In the genomic region with DNA sequence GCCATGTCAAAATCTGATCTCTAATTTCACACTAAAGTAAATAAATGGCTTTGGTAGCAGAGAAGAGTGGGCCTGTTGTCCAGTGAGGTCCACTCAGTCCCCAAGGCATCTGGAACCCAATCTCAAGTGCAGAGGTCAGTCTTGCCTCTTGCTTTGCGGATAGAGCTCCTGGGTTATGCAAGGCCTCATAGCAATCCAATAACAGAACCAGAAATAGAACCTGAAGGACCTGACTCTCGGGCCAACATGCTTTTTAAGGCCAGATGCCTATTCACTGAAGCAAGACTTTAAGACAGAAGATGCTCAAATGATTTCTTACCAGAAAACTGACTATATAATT, we compare ENCODE assay signal across 8 mouse cellular contexts. TPM values are rescaled to one million over a fixed set of nuclear protein-coding genes. Genes with fewer than 3 reads are reported as not detected.
DNase-seq lines count a peak whose midpoint lies in the region; ATAC-seq lines count a peak whose summit lies in the region.

No protein-coding gene starts in this region.

- H3K36me3 ChIP-seq in embryonic facial prominence, embryonic 11.5 days (replicated peaks; ENCODE audit: control insufficient read depth, insufficient read depth, low read depth, low read length): no peaks in the 10 kb centered on the region
- no peaks in the 10 kb centered on the region for H3K36me3 ChIP-seq in hindbrain, embryonic 10.5 days
- no peaks in the 10 kb centered on the region for H3K36me3 ChIP-seq in liver, embryonic 13.5 days
- H3K36me3 ChIP-seq in neural tube, embryonic 14.5 days (ENCODE audit: control insufficient read depth, insufficient read depth, low read length): no peaks in the 10 kb centered on the region

- H3K9me3 ChIP-seq in embryonic facial prominence, embryonic 11.5 days (replicated peaks; ENCODE audit: control insufficient read depth, low read length): no peaks in the 10 kb centered on the region
- no peaks in the 10 kb centered on the region for H3K9me3 ChIP-seq in hindbrain, embryonic 10.5 days
- no peaks in the 10 kb centered on the region for H3K9me3 ChIP-seq in liver, embryonic 13.5 days (replicated peaks)
- no peaks in the 10 kb centered on the region for H3K9me3 ChIP-seq in neural tube, embryonic 14.5 days (ENCODE audit: control insufficient read depth, low read length)

- H3K4me2 ChIP-seq in embryonic facial prominence, embryonic 11.5 days (ENCODE audit: low read depth, low read length): no peak overlapping the region; the same call in 1 of the 2 replicates
- H3K4me2 ChIP-seq in liver, embryonic 13.5 days: peak overlapping the region; percentile 47
- peak overlapping the region; percentile 40; the same call in 1 of the 2 replicates for H3K4me2 ChIP-seq in neural tube, embryonic 14.5 days (ENCODE audit: low read depth, low read length)

- no peak overlapping the region for H3K9ac ChIP-seq in embryonic facial prominence, embryonic 11.5 days (replicated peaks; ENCODE audit: low read length)
- no peak overlapping the region for H3K9ac ChIP-seq in liver, embryonic 13.5 days
- no peak overlapping the region for H3K9ac ChIP-seq in neural tube, embryonic 14.5 days (replicated peaks; ENCODE audit: low read depth, low read length)

- H3K4me1 ChIP-seq in embryonic facial prominence, embryonic 11.5 days (ENCODE audit: control insufficient read depth, insufficient read depth, low read length): no peaks in the 10 kb centered on the region
- peaks cover 24% of the 10 kb centered on the region for H3K4me1 ChIP-seq in hindbrain, embryonic 10.5 days (replicated peaks)
- peaks cover 32% of the 10 kb centered on the region for H3K4me1 ChIP-seq in liver, embryonic 13.5 days (replicated peaks)
- peaks cover 6% of the 10 kb centered on the region; the same call in 1 of the 2 replicates for H3K4me1 ChIP-seq in neural tube, embryonic 14.5 days (ENCODE audit: control insufficient read depth, insufficient read depth, low read length)

- H3K27ac ChIP-seq in embryonic facial prominence, embryonic 11.5 days (replicated peaks; ENCODE audit: low read depth, low read length): no peak overlapping the region
- H3K27ac ChIP-seq in hindbrain, embryonic 10.5 days: peak overlapping the region; percentile 94
- H3K27ac ChIP-seq in liver, embryonic 13.5 days: no peak overlapping the region
- no peak overlapping the region for H3K27ac ChIP-seq in neural tube, embryonic 14.5 days (ENCODE audit: low read depth, low read length)

- H3K4me3 ChIP-seq in embryonic facial prominence, embryonic 11.5 days (ENCODE audit: low read depth, low read length): no peak overlapping the region
- H3K4me3 ChIP-seq in hindbrain, embryonic 10.5 days: peak overlapping the region; percentile 89; the same call in 1 of the 2 replicates
- peak overlapping the region; percentile 83; the same call in 1 of the 2 replicates for H3K4me3 ChIP-seq in liver, embryonic 13.5 days (replicated peaks)
- no peak overlapping the region; the same call in 1 of the 2 replicates for H3K4me3 ChIP-seq in neural tube, embryonic 14.5 days (ENCODE audit: low read depth, low read length)

- DNase-seq in gastrocnemius, postnatal 25 days: peak; percentile 22
- DNase-seq in gastrocnemius, postnatal 36 days: no peak
- DNase-seq in embryonic facial prominence, embryonic 11.5 days (ENCODE audit: low spot score): no peak
- DNase-seq in hindbrain, embryonic 10.5 days (ENCODE audit: low spot score): no peak
- DNase-seq in liver, embryonic 13.5 days: no peak
- no peak for DNase-seq in spleen, postnatal 10 days (ENCODE audit: low spot score in 2 of 2)
- DNase-seq in right cerebral cortex, postnatal 14 days: no peak

- H3K27me3 ChIP-seq in embryonic facial prominence, embryonic 11.5 days (ENCODE audit: control insufficient read depth, insufficient read depth, low read length): no peaks in the 10 kb centered on the region
- H3K27me3 ChIP-seq in hindbrain, embryonic 10.5 days (ENCODE audit: insufficient read depth, poor library complexity, severe bottlenecking): no peaks in the 10 kb centered on the region
- no peaks in the 10 kb centered on the region for H3K27me3 ChIP-seq in liver, embryonic 13.5 days
- no peaks in the 10 kb centered on the region for H3K27me3 ChIP-seq in neural tube, embryonic 14.5 days (ENCODE audit: control insufficient read depth, insufficient read depth, low read length)

- WGBS in embryonic facial prominence, embryonic 11.5 days: 65% methylated on average over 2 of the region's 2 CpGs
- 71% methylated on average over 2 of the region's 2 CpGs for WGBS in hindbrain, embryonic 10.5 days
- WGBS in liver, embryonic 13.5 days (ENCODE audit: insufficient replicate concordance): 69% methylated on average over 2 of the region's 2 CpGs
- 79% methylated on average over 2 of the region's 2 CpGs for WGBS in neural tube, embryonic 14.5 days

- intact Hi-C loops in gastrocnemius, postnatal 36 days (cut with DNase I): no loop called here

- ATAC-seq in embryonic facial prominence, embryonic 11.5 days (replicated peaks; ENCODE audit: insufficient number of reproducible peaks, low FRiP score, low TSS enrichment, low read depth): peak; percentile 2
- no peak for ATAC-seq in liver, embryonic 13.5 days (ENCODE audit: low read depth)
- ATAC-seq in neural tube, embryonic 14.5 days (ENCODE audit: low read depth): no peak

RNA-seq across cellular contexts. Expression of gene Ralgapa2, which starts 0.4 kb away (rescaled TPM):
- 1 to 10 TPM; 6.5 to 8.0 TPM for total RNA-seq in gastrocnemius, postnatal 25 days (2021)
- total RNA-seq in gastrocnemius, postnatal 36 days (2021): 1 to 10 TPM; 6.4 to 7.3 TPM
- 6.6 and 8.2 TPM in 2 replicates for polyA plus RNA-seq in embryonic facial prominence, embryonic 11.5 days (2014; fragmentation: Nextera tagmentation; extraction: Ambion mirVana)
- 10.2 and 11.6 TPM in 2 replicates for polyA plus RNA-seq in hindbrain, embryonic 10.5 days (2016; fragmentation: Nextera tagmentation; extraction: Ambion mirVana)
- 2.9 and 3.3 TPM in 2 replicates for polyA plus RNA-seq in liver, embryonic 13.5 days (2015; fragmentation: Nextera tagmentation; extraction: Ambion mirVana)
- 15.2 and 16.1 TPM in 2 replicates for polyA plus RNA-seq in neural tube, embryonic 14.5 days (2014; fragmentation: Nextera tagmentation; extraction: Ambion mirVana)

Comparison
In these comparisons a context has a peak if more than half of its experiments do, and no peak if none do; other contexts are left out.
1. H3K4me3 ChIP-seq: peak in hindbrain, embryonic 10.5 days (single experiment) and liver, embryonic 13.5 days (single experiment); none in embryonic facial prominence, embryonic 11.5 days (single experiment) and neural tube, embryonic 14.5 days (single experiment).